Mouse (Mus musculus) kidney, embryonic 14.5 days (tissue): ENCODE measurements at regions not wholly inside any gene's neighbourhood (a gene's known extent, or its start where the extent isn't known, plus 50 kb on each side); places are given as distances from the start of the nearest gene placed in this dataset.

Experiments
- ATAC-seq: fragments of 200-750 bp; cut with Nextera tagmentation; 2 replicates; pipeline ENCODE4 v1.8.0; 2017; ENCODE audit warnings: moderate number of reproducible peaks, mild to moderate bottlenecking, moderate TSS enrichment, moderate library complexity; ENCODE audit not compliant: low FRiP score, low TSS enrichment
- H3K27ac ChIP-seq: fragments of 300-500 bp; sonication (generic); 2 replicates; pipeline ENCODE4 v1.5.1; 2014; ENCODE audit warnings: low read depth, mild to moderate bottlenecking, low read length, moderate library complexity, mixed read lengths
- H3K27me3 ChIP-seq: fragments of 300-500 bp; sonication (generic); 2 replicates; pipeline ENCODE4 v1.6.1; 2014; ENCODE audit warnings: mild to moderate bottlenecking, low read length; ENCODE audit not compliant: control insufficient read depth, insufficient read depth
- H3K36me3 ChIP-seq: fragments of 300-500 bp; sonication (generic); 2 replicates; pipeline ENCODE4 v1.6.1; 2014; ENCODE audit warnings: low read length, mixed read lengths; ENCODE audit not compliant: control insufficient read depth, insufficient read depth
- H3K4me1 ChIP-seq: fragments of 300-500 bp; sonication (generic); 2 replicates; pipeline ENCODE4 v1.6.1; 2014; ENCODE audit warnings: low read length, mixed read lengths; ENCODE audit not compliant: control insufficient read depth, insufficient read depth
- H3K4me2 ChIP-seq: fragments of 300-500 bp; sonication (generic); replicated peaks from 2 replicates; pipeline ENCODE4 v1.6.1; 2014; ENCODE audit warnings: low read depth, mild to moderate bottlenecking, low read length
- H3K4me3 ChIP-seq: fragments of 300-500 bp; sonication (generic); 2 replicates; pipeline ENCODE4 v1.5.1; 2014; ENCODE audit warnings: mild to moderate bottlenecking, low read length
- H3K9ac ChIP-seq: fragments of 300-500 bp; sonication (generic); 2 replicates; pipeline ENCODE4 v1.6.1; 2014; ENCODE audit warnings: low read depth, mild to moderate bottlenecking, low read length, moderate library complexity
- H3K9me3 ChIP-seq: fragments of 300-500 bp; sonication (generic); 2 replicates; pipeline ENCODE4 v1.6.1; 2016; ENCODE audit warnings: low read length; ENCODE audit not compliant: control insufficient read depth
- WGBS: fragments of 180-500 bp; shearing (Covaris S2); extraction: QIAGEN DNeasy Blood & Tissue Kit; methylation state at CpG from one replicate; pipeline ENCODE4 v1.1.7; 2014; 5-methylcytosine and 5-hydroxymethylcytosine counted together

GRCm38 (mm10) chr11:43980444-43980843 is 79.4 kb upstream of the Adra1b start:
- Histone ChIP-seq H3K27ac (no peak overlapping the region), H3K9me3 (no peaks in the 10 kb centered on the region), H3K4me2 (no peak overlapping the region), H3K27me3 (no peaks in the 10 kb centered on the region), H3K36me3 (no peaks in the 10 kb centered on the region), H3K4me3 (no peak overlapping the region), H3K9ac (no peak overlapping the region), H3K4me1 (no peaks in the 10 kb centered on the region)
- ATAC-seq, result no peak
- WGBS, result 86% methylated on average over 4 of the region's 4 CpGs

GRCm38 (mm10) chr11:43989911-43990430 is 89.0 kb upstream of the Adra1b start:
- ATAC-seq, result no peak
- no peak overlapping the region for H3K27ac ChIP-seq
- WGBS, result 84% methylated on average over 1 of the region's 1 CpGs

GRCm38 (mm10) chr11:43992011-43992471 is 91.0 kb upstream of the Adra1b start:
- no peak for ATAC-seq
- WGBS, result 54% methylated on average over 6 of the region's 6 CpGs

More at GRCm38 (mm10) chr11:43989911-43990430, 89.0 kb upstream of the Adra1b start:
- Histone ChIP-seq H3K9ac (no peak overlapping the region), H3K27me3 (no peaks in the 10 kb centered on the region), H3K36me3 (no peaks in the 10 kb centered on the region), H3K4me1 (no peaks in the 10 kb centered on the region), H3K9me3 (no peaks in the 10 kb centered on the region), H3K4me3 (no peak overlapping the region), H3K4me2 (no peak overlapping the region)

GRCm38 (mm10) chr11:43998046-43998725 is 97.2 kb upstream of the Adra1b start:
- Histone ChIP-seq H3K4me1 (no peaks in the 10 kb centered on the region), H3K9me3 (no peaks in the 10 kb centered on the region), H3K36me3 (no peaks in the 10 kb centered on the region), H3K27ac (no peak overlapping the region), H3K9ac (no peak overlapping the region), H3K4me2 (no peak overlapping the region), H3K4me3 (no peak overlapping the region), H3K27me3 (no peaks in the 10 kb centered on the region)
- ATAC-seq, result no peak
- WGBS, result 69% methylated on average over 12 of the region's 12 CpGs

More at GRCm38 (mm10) chr11:43992011-43992471, 91.0 kb upstream of the Adra1b start:
- no peak overlapping the region for H3K27ac ChIP-seq
- no peak overlapping the region for H3K9ac ChIP-seq
- no peak overlapping the region for H3K4me3 ChIP-seq
- H3K27me3 ChIP-seq, result no peaks in the 10 kb centered on the region
- H3K4me1 ChIP-seq, result no peaks in the 10 kb centered on the region
- H3K9me3 ChIP-seq, result no peaks in the 10 kb centered on the region
- no peaks in the 10 kb centered on the region for H3K36me3 ChIP-seq
- no peak overlapping the region for H3K4me2 ChIP-seq

DNA sequence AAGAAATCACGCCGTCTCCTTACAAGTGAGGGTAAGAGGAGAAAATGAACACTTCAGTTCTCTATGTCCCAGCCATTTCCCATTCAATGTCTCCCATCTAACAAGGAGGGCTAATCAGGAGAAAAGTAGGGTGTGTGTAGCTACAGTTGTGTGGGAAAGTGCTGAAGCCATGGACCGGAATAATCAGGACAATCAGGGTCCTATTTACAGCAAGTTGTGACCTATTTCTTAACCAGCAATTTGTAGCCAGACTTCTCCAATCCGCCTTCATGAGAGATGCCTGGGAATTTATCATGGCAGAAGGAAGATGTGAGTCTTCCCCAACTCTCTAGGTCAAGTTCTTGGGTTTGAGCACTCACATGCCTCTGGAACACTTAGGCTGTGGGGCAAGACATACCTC is 99.0 kb upstream of the Adra1b start:
- Histone ChIP-seq H3K9me3 (no peaks in the 10 kb centered on the region), H3K27me3 (no peaks in the 10 kb centered on the region), H3K27ac (no peak overlapping the region), H3K4me1 (no peaks in the 10 kb centered on the region), H3K36me3 (no peaks in the 10 kb centered on the region), H3K9ac (no peak overlapping the region), H3K4me3 (no peak overlapping the region), H3K4me2 (no peak overlapping the region)
- 84% methylated on average over 4 of the region's 4 CpGs for WGBS
- ATAC-seq, result no peak

- 80% methylated on average over 7 of the region's 7 CpGs for WGBS
- no peaks in the 10 kb centered on the region for H3K4me1 ChIP-seq
- ATAC-seq, result no peak
- no peak overlapping the region for H3K4me3 ChIP-seq
- H3K27ac ChIP-seq, result no peak overlapping the region
- no peak overlapping the region for H3K9ac ChIP-seq
- H3K27me3 ChIP-seq, result no peaks in the 10 kb centered on the region
- H3K36me3 ChIP-seq, result no peaks in the 10 kb centered on the region
- no peaks in the 10 kb centered on the region for H3K9me3 ChIP-seq
- no peak overlapping the region for H3K4me2 ChIP-seq
Measured at GRCm38 (mm10) chr11:44001843-44002589, 101.0 kb upstream of the Adra1b start.

DNA sequence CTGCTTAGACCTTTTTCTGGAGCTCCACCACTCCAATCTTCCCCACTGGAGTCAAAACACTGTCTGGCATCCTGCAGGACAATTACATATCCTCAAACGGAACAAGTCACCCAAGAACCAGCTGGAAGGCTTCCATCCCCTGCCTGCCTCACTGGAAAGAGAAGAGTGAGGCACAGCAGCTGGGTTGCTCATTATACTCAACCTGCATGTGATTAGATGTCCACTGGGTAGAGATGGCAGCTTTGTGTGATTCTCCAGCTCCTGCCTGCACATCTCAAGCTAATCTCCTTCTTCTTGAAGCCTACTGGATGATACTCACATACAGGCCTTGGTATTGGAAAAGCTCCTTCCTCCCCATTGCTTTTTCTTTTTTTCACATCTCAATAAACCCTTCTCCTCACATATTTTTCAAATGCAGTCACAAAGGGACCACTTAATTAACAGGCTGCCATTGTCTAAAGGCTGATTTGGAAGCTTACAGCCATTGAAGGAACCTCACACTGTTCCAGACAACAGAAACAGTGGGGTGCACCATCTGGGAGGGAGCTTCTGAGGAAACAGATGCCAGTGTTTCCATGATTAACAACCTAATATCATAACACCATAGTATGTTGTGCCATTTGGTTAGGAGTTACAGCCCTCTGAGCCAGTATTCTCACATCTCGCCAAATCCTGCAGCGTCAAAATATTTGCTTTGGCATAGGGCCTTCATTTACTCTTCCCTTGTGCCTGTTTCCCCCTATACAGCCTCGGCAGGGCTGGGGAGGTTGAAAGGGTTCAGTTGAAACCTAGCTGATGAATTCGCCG is 101.9 kb upstream of the Adra1b start:
- ATAC-seq, result no peak
- H3K36me3 ChIP-seq, result no peaks in the 10 kb centered on the region

GRCm38 (mm10) chr11:44007526-44008040 is 106.6 kb upstream of the Adra1b start:
- H3K9me3 ChIP-seq, result no peaks in the 10 kb centered on the region
- H3K9ac ChIP-seq, result no peak overlapping the region
- no peaks in the 10 kb centered on the region for H3K4me1 ChIP-seq
- H3K27me3 ChIP-seq, result no peaks in the 10 kb centered on the region
- 49% methylated on average over 5 of the region's 5 CpGs for WGBS
- no peak for ATAC-seq
- no peak overlapping the region for H3K27ac ChIP-seq
- no peak overlapping the region for H3K4me3 ChIP-seq
- no peak overlapping the region for H3K4me2 ChIP-seq
- H3K36me3 ChIP-seq, result no peaks in the 10 kb centered on the region

More for the DNA sequence above, 101.9 kb upstream of the Adra1b start:
- 51% methylated on average over 6 of the region's 6 CpGs for WGBS
- Histone ChIP-seq H3K4me1 (no peaks in the 10 kb centered on the region), H3K9me3 (no peaks in the 10 kb centered on the region), H3K9ac (no peak overlapping the region), H3K4me2 (no peak overlapping the region), H3K4me3 (no peak overlapping the region), H3K27me3 (no peaks in the 10 kb centered on the region), H3K27ac (no peak overlapping the region)
